Mouse (Mus musculus): Measurements from ENCODE around the gene Grin3b.

The Grin3b gene

DNA sequence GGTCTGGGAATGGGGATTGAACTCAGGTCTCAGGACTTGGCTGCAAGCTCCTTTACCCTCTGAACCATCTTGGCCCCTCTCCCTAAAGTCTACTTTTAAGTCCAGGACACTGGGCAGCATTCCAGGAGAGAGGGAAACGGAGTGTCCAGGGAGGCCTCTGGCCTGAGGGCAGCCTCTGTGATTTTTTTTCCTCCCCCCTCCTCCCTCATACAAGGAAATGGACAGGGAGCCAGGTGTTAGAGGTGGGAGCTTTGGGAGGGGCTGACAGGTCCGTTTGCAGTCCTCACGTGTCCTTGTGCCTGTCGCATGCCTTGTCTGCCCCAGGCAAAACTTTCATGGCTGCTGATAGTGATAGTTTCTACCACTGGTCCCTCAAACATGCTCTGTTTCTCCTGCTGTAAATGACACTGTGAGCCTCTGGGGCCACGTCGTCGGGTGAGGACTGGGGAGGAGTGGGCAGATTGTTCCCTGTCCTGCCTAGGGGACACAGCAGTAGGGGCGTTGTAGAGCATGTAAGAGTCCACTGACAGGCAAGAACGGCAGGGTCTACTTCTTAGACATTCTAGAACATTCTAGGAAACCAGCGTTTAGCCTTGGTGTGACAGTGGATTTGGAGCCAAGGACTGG lies 34.1 kb upstream of the Grin3b start:
- no peak for DNase-seq (ENCODE audit: low read depth)

DNA sequence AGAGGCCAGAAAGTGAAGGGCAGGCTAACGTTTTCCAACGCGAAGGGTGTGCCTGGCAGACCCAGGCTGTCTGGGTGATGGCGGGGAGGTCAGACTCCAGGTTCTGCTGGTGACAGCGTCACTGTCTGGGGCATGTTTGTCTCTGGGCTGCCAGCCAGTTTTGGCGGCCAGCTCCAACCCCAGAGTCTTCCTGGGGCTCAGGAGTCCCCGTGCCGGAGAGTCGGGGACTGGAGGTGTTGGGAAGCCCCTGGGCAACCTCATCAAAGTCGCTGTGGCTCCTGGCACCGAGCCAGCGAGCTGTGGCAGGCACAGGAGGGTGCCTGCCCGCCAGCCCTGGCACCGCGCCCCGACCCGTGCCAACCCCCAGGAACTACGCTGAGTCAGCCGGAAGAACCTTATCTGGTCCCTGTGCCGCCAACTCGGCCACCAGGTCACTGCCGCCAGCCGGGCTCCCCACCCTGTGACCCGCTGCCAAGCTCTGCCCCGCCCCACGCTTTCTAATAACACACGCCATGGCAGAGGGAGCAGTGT lies 33.5 kb upstream of the Grin3b start:
- DNase-seq (ENCODE audit: low read depth), result peak; percentile 94

DNA sequence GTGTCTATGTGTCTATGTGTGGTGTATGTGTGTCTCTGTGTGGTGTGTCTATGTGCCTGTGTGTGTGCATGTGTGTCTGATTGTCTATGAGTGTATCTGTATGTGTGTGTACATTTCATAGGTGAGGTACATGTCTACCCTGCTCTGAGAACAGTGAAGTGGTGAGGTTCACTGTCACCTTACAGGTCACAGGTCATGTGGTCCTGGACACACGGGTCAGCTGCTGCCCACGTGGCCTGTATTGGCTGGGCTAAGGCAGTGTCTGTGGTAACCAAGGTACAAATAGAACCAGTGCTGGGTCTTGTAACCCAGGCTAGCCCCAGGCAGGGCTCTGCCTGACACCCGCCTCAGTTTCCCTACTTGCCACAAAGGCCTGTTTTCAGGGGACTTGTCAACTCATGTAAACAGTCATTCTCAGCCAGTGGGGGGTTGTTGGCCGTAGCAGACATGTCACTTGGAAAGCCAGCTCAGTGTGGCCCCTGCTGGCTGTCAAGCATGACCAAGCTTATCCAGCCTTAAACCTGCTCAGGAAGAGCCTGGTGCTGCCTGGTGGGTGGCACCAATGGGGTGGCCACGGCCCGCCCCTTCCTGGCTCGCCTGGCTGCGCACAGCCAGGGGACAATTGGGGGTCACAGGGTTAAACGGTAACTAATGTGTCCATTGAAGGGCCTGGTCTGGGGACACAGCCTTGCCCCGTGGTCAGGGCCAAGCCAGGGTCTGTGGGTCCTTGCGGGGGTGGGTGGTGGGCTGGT lies 32.6 kb upstream of the Grin3b start:
- no peak for DNase-seq (ENCODE audit: low read depth)

DNA sequence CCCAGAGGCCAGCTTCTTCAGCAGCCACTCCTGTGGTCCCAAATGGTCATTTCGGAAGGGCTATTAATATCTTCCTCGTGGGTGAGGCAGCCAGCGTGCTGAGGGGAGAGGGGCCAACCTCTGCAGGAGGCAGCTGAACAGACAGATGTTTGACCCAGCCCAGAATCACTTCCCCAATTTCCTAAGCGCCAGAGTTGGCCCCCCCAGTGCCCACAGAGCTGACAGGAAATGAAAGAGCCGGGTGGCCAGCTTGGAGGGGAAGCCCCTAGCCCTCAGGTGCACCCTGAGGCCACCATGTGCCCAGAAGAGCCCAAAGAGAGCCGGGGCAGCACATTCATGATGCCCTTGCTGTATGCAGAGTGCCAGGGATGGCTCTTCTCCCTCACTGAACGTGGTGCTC lies 29.8 kb upstream of the Grin3b start:
- no peak for DNase-seq (ENCODE audit: low read depth)

DNA sequence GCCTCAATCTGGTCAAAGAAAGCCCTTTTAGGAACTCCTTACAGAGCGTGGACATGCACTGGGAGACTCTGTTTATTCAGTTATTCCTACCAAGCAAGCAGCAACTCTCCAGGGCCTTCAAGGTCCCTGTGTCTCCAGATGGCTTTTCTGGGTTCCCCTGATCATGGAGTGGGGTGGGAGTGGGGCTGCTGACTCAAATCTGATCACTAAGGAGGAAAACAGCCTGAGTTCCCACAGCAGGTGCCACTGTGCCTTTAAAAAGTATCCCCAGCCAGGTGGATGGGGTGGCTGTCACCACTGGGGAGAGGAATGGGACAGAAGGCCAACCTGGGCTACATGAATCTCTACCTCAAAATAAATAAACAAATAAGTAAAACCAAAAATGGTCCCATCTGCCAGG lies 27.5 kb upstream of the Grin3b start:
- no peak for DNase-seq (ENCODE audit: low read depth)

DNA sequence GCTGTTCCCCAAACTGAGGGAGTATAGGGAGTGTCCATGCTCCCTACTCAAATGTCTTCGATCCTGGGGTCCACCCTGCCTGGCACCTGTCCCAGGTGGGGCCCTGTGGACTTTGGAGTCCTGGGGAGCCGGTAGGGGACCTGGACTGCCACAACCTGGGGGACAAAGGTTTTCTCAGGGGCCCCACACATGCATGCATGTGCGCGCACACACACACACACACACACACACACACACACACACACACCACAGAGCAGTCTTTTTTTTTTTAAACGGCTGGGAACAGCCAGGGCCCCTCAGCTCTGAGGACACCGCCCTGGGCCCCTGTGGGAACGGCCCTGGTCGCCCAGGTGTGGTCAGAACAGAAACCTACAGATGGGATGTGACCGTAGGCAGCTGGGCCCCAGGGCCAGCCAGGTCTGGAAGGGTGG lies 27.0 kb upstream of the Grin3b start:
- DNase-seq (ENCODE audit: low read depth), result no peak

DNA sequence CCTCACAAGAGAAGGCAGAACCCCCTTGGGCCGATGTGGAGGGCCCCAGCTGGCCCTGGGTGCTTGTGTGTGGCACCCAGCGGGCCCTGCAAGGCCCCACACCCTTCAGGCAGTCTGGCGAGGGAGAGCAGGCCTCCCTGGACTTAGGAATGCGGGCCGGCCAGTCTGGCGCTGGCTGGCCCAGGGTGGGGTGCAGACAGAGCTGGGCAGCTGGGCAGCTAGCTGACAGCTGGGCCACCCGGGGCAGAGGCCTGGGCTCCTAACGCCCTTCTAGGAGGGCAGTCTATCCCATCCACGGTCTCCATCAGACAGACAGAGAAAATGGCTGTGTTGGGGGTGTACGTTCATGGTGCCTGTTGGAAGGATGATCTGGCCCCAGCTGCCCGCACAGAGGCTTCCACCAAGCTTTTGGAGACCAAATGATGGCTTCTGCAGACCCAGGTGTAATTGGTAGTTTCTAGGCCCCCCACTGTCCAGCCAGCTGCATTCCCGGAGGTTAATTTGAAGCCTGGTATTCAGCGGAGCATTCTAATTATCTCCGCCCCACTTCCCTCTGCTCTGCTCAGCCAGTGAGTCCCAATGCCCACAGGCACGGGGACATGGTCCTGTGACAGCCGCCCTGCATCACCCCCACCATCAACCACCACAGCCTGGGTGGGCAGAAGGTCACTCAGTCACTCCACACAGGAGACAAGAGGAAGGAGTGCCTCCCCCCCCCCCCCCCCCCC lies 24.8 kb upstream of the Grin3b start:
- DNase-seq (ENCODE audit: low read depth), result no peak

DNA sequence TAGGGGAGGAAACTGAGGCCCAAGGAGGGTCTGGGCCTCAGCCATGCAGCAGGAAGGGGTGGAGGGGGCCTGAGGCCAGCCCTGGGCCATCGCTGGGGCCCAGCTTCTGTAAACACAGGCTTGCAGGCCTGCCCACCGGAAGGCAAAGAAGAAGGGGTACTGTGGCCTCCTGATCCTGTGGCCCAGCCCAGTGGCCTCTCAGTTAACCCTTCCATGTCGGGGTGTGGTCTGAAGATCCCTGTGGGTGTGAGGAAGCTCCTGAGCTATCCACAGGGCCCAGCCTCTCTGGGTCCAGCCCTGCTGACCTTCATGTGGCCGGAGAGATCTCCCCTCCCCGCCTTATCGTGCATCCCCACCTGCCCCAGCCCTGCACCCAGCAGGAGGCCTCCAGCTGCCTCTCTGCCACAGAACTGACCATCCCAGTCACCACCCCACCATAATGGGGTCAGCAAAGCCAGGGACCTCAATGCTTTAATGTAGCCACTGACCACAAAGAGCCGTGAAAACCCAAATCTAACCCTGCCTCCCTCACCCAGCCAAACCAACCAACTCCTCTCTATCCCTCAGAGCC lies 23.7 kb upstream of the Grin3b start:
- no peak for DNase-seq (ENCODE audit: low read depth)

DNA sequence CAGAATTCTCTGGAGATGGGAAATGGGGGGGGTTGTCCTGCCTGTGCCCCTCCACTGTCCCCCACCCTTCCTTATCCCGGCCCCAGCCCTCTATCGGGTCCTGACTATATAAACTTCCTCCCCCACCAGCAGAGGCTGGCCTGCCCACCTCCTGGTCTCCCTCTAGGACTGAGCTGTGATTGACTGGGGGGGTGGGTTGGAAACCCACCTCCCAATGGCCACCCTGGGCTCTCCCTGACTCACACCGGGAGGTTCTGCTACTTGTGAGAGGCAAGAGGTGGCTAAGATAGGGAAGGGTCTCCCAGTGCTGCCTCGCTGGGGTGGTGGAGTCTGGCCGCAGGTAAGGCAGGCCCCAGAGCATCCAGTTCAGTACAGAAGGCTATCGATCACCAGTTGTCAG lies 23.0 kb upstream of the Grin3b start:
- DNase-seq (ENCODE audit: low read depth), result no peak

DNA sequence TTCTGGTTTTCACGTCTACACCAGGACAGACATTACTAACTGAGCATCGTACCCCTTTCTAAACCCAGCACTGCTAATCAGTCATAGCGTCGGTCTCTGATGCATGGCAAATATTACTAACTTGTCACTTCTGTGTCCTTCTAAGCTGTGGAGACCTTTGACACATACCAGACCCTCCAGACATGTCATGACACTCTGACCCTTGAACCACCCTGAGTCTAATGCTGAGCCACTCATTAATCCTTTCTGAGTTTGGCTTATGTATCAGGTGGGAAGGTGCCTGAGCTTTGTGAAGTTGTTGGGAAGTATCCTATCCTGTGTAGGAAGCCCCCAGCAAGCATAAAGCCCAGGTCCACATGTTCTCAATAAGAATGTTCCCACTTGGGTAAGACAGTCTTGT lies 20.6 kb upstream of the Grin3b start:
- no peak for DNase-seq (ENCODE audit: low read depth)

DNA sequence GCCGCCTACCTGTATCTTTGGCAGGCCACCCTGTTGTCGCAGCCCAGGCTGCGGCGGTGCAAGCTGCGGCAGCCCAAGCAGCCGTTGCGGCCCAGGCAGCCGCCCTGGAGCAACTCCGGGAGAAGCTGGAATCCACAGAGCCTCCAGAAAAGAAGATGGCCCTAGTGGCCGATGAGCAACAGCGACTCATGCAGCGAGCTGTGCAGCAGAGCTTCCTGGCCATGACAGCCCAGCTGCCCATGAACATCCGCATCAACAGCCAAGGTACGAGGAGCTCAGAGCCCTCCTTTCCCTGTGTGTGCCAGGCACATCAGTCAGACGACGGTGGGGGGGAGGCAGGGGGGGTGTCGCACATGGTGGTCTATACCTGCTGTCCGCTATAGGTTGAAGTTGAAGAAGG lies 19.9 kb upstream of the Grin3b start:
- no peak for DNase-seq (ENCODE audit: low read depth)

DNA sequence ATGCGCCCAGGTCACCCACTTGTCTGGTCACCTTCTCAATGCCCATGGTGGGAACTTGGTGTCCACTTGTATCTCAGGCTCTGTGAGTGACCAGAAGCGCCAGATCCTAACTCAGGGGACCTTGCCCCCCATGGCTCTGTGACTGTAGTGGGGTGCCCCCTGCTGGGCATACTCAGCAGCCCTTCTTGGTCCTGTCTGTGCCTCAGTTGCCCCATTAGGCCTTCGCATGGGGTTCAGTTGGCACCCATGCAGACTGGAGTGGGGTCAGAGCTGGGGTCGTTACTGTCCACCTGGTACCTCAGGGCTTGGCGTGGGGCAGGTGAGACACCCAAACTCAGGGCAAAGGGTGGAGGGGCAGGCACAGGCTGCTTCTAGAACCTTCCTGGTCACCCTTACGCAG lies 16.6 kb upstream of the Grin3b start:
- peak; percentile 57 for DNase-seq (ENCODE audit: low read depth)

DNA sequence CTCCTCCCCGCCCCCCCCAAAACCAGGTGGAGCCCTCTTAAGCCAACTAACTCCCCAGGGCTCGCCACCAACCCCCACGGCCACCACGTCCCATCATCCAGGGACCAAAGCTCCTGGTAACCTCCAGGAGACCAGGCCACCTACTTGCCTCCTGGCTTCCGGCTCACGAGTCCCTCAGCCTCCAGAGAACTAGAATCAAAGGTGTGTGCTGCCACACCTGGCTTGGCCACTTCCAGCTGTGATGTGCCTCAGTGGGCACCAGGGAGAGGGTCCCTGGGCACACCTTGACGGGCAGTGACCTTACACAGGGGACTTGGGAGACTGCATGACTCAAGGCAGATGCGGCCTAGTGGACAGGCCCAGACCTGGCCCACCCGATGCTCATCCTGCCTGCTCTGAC lies 14.8 kb upstream of the Grin3b start:
- no peak for DNase-seq (ENCODE audit: low read depth)

DNA sequence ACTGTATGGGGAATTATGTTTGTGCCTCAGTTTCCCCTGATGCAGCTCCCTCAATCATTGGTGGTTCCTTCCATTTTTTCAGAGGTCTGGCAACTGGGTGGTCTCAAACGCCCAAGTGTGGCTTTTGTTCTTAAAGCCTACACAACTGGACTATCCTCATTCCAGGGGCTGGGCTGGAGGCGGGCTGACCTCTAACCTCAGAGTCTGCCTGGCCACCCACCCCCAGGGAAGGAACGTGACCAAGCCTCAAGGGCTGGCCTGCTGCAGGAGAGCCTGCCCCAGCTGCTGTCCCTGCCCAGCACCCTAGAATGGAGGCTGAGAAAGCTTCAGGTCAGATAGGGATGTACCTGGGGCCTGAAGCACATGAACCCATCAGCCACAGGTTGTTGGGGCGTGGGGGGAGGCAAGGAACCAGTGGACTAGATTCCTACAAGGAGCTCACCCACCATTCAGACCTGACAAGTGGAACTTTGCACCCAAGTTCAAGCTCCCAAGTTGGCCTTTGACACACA lies 13.8 kb upstream of the Grin3b start:
- no peak for DNase-seq (ENCODE audit: low read depth)

DNA sequence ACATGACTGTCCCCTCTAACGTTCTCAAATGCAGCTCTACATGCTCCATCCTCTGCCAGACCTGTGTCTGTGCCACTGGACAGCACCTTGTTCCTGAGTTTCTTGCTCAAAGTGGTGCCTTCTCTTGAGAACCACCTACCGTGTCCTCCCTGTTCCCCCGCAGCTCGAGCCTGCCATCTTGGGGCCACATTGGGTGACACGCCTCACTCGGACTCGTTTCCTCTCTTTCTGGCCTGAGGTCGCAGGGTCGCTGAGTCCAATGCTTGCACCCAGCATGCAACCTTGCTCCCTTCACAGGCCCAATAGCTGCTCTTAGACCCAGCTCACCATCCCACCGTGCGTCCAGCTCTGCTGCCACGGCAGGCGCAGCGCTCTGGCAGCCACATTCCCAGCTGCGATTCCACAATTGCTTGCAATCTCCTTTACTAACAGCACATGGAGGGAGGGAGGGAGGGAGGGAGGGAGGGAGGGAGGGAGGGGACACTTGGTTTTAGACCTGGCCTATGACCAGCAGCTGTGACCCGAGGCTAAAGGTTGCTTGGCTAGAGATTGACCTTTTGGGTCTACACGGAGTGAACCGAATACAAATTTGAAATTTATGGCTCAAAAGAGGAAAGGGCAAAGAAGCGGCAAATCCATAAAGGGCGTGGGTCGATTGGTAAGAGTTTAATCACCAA lies 12.2 kb upstream of the Grin3b start:
- peak; percentile 88 for DNase-seq (ENCODE audit: low read depth)

DNA sequence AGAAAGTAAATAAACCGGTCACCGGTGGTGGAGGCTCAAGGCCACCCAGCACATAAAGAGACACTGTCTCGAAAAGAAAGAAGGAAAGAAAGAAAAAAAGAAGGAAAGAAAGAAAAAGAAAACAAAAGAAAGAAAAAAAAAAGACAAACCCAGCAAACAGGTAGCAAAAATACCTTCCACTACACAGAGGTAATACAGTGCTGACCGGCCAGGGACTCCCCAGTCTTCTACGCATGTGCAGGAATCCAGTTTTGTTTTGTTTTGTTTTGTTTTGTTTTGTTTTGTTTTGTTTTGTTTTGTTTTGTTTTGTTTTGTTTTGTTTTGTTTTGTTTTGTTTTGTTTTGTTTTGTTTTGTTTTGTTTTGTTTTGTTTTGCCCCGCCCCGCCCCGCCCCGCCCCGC lies 11.1 kb upstream of the Grin3b start:
- peak; percentile 83 for DNase-seq (ENCODE audit: low read depth)

DNA sequence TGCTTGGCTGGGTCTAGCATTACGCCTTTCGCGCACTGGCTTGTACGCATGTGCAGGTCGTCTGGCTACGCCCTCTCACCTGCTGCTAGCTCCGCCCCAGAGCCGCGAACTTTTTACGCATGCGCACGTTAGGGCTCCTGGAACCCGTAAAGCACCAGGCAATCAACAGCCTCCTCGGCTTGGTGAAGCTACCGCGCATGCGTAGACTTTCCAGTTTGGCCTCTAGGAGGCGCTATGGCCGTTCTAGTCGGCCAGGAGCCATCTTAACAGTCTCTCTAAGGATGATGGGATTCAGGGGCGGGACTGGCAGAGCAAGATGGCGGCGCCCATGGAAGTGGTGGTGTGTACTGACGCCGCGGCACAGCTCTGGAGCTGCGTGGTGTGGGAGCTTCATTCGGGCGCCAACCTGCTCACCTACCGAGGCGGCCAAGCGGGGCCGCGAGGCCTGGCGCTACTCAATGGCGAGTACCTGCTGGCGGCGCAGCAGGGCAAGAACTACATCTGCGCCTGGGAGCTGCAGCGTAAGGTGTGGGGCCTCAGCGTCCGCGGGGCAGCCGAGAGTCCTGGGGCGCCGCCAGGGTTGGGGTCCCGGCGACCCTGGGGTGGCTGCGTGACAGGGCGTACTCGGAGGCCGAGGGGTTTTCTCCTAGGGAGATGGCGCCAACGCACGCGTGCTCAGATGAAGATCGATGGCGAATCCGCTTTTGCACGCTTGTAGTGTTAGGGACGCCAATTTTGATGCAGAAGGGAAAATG lies 10.5 kb upstream of the Grin3b start, which contains the start of gene Wdr18:
TSS of gene Wdr18 (plus strand) at position 306 of the 755 bp plus-strand sequence.
- peak; percentile 100 for DNase-seq (ENCODE audit: low read depth)

DNA sequence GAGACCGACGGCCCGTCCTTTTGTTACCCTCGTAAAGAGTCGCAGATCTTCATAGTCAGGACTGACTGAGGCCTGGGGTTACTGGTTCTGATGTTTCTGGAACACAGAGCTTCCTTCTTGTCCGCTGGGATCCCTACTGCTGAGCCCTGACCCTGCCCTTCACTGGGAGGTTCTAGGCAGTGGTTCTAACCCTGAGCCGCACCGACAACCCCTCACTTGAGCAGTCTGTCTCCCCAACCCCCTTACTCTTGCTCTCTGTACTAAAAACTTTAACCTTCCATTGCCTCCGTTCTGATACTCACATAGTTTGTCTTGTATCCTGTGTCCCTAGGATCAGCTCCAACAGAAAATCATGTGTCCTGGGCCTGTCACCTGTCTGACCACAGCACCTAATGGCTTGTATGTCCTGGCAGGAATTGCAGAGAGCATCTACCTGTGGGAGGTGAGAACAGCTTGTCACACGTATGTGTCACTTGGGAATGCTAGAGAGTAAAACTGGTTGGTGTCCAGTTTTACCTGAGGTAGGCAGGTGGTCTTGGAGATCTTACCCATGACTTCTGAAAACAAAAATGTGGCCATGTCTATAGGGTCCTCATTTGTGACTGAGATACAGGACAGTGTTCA lies 9.7 kb upstream of the Grin3b start:
- no peak for DNase-seq (ENCODE audit: low read depth)

DNA sequence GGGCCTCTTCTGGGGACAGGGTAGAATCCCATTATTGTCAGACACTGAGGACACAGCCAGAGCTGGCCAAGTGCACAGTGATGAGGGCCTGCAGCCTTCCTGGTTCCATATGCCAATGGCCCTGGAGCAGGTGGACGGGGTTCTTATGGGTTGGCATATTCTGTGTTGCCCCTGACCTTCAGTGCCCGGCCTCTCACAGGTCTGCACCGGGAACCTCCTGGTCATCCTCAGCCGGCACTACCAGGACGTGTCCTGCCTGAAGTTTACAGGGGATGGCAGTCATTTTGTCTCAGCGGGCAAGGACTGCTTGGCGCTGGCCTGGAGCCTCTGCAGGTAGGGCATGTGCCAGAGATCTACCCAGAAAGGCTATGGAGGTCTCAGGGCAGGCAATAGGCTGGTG lies 5.8 kb upstream of the Grin3b start:
- no peak for DNase-seq (ENCODE audit: low read depth)

DNA sequence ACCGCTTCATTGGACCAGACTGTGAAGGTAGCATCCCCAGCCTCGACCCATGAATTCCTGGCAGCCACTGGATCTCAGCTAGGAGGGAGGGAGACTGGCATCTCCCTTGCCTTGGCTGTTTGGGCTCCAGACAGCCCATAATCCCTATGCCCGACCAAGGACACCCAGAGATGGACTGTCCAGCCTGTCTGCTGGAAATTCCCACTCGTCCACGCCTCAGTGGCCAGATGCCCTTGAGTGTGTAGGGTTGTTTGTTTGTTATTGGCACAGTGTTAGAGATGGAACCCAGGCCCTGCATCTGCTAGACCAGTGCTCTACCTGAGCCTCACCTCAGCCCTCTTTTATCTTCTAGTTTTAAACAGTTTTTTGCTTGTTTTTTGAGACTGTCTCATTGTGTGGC lies 5.2 kb upstream of the Grin3b start:
- no peak for DNase-seq (ENCODE audit: low read depth)

All from induced T-regulatory cell, adult 2 months (primary cell).